In the genomic region with DNA sequence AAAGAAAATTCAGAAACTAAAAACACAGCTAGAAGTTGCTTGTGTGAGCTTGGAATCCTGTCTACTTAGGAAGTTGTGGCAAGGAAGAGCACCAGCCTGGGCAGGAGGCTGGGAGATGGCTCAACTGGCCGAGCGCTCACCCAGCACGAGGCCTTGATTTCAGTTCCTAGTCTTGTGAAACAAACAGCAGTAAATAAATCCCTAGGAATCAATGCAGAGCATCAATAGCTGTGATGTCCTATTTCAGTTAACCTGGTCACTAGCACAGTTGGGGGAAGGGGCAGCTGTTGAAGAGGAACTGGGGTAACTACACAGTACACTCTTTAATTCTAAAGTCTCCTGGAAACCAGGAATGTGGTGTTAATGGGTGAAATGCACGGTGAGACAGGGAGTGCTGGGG, we compare ENCODE assay signal across 30 mouse cellular contexts.
"Had no signal": no experiment of that assay in that cellular context is flagged by ENCODE, and none has a peak within 500 bp of the region (broad histone marks: within the 10 kb centered on the region; RNA-seq: fewer than 3 reads in every experiment).

No protein-coding gene starts in this region.

- H3K4me3 ChIP-seq: left cerebral cortex, adult 2 months; limb, embryonic 10.5 days; limb, embryonic 12.5 days; limb, embryonic 13.5 days; limb, embryonic 15.5 days; liver, embryonic 13.5 days; liver, embryonic 15.5 days; lung, embryonic 15.5 days; megakaryocyte, embryonic 14.5 days; midbrain, embryonic 10.5 days; midbrain, embryonic 12.5 days; midbrain, embryonic 13.5 days; midbrain, embryonic 15.5 days; myocyte; neural tube, embryonic 12.5 days had no signal

- H3K9me3 ChIP-seq: limb, embryonic 10.5 days; limb, embryonic 12.5 days; limb, embryonic 13.5 days; limb, embryonic 15.5 days; liver, embryonic 13.5 days; liver, embryonic 15.5 days; lung, embryonic 15.5 days; megakaryocyte, embryonic 14.5 days; midbrain, embryonic 10.5 days; midbrain, embryonic 12.5 days; midbrain, embryonic 13.5 days; midbrain, embryonic 15.5 days; neural tube, embryonic 12.5 days had no signal

- H3K9ac ChIP-seq: limb, embryonic 12.5 days; limb, embryonic 13.5 days; limb, embryonic 15.5 days; liver, embryonic 13.5 days; liver, embryonic 14.5 days; liver, embryonic 15.5 days; lung, embryonic 14.5 days; lung, embryonic 15.5 days; midbrain, embryonic 12.5 days; midbrain, embryonic 13.5 days; midbrain, embryonic 15.5 days; neural tube, embryonic 12.5 days had no signal

- H3K4me1 ChIP-seq: limb, embryonic 12.5 days; limb, embryonic 15.5 days; lung, embryonic 15.5 days; megakaryocyte, embryonic 14.5 days; midbrain, embryonic 12.5 days; neural tube, embryonic 12.5 days had no signal

- ATAC-seq: lung, postnatal 0 days; midbrain, embryonic 13.5 days; midbrain, embryonic 15.5 days; midbrain, embryonic 16.5 days had no signal

- H3K4me2 ChIP-seq: limb, embryonic 12.5 days; limb, embryonic 13.5 days; limb, embryonic 15.5 days; liver, embryonic 13.5 days; liver, embryonic 15.5 days; lung, embryonic 14.5 days; lung, embryonic 15.5 days; midbrain, embryonic 11.5 days; midbrain, embryonic 12.5 days; midbrain, embryonic 13.5 days; midbrain, embryonic 15.5 days; neural tube, embryonic 12.5 days had no signal

- H3K27me3 ChIP-seq: limb, embryonic 12.5 days; limb, embryonic 13.5 days; limb, embryonic 15.5 days; liver, embryonic 13.5 days; liver, embryonic 15.5 days; lung, embryonic 15.5 days; megakaryocyte, embryonic 14.5 days; midbrain, embryonic 12.5 days; midbrain, embryonic 13.5 days; midbrain, embryonic 15.5 days; neural tube, embryonic 12.5 days had no signal

- DNase-seq: left cerebral cortex, postnatal 4 days; liver; liver, embryonic 13.5 days; lung, adult 18-20 months; lung, adult 2 months; lung, embryonic 14.5 days; lung, postnatal 10 days; lung, postnatal 14 days; lung, postnatal 36 days; lung, postnatal 4 days; midbrain, embryonic 14.5 days had no signal

- H3K27ac ChIP-seq: left cerebral cortex, adult 2 months; limb, embryonic 10.5 days; limb, embryonic 12.5 days; limb, embryonic 13.5 days; limb, embryonic 15.5 days; liver, embryonic 13.5 days; liver, embryonic 14.5 days; liver, embryonic 15.5 days; lung, embryonic 15.5 days; macrophage; midbrain, embryonic 10.5 days; midbrain, embryonic 12.5 days; midbrain, embryonic 13.5 days; midbrain, embryonic 15.5 days; neural tube, embryonic 12.5 days had no signal
